Mouse (Mus musculus) retina, postnatal 1 day (tissue): ENCODE data around the gene Nr0b1.

Source experiments
- DNase-seq: peaks from one replicate; pipeline ENCODE4 v3.0.0-alpha.2; 2012

Gene Nr0b1

GRCm38 (mm10) chrX:86191614-86192419 is at the start of gene Nr0b1:
TSS of gene Nr0b1 (plus strand) at chrX:86191764.
- DNase-seq = peak; percentile 50

DNA sequence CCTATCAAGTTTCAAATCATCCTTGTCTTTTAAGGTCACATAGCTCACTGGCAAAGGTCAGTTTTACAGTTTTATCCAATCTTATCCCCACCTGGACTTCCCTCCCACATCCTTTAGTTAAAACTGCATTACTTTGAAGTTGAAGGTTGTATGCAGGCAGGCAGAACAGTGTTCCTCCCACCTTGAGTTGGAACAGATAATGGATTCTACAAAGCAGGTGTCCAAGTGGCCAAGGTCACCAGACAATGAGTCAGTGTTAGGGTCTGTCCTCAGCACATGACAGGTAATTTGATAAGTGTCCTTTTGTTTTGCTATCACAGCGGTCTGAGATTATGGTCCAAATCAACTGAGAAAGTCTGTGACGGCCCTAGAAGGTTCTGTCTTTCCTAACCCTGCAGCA is 4.3 kb upstream of the Nr0b1 start:
- DNase-seq = no peak

DNA sequence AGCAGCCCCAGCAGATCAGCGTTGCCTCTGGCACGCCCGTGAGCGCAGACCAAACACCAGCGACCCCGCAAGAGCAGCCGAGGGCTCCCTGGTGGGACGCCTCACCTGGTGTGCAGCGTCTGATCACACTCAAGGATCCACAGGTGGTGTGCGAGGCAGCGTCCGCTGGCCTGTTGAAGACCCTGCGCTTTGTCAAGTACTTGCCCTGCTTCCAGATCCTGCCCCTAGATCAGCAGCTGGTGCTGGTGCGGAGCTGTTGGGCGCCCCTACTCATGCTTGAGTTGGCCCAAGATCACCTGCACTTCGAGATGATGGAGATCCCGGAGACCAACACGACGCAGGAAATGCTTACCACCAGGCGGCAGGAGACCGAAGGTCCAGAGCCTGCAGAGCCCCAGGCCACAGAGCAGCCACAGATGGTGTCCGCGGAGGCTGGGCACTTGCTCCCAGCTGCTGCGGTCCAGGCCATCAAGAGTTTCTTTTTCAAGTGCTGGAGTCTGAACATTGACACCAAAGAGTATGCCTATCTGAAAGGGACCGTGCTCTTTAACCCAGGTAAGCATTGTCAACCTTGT is 943 bp downstream of the Nr0b1 start:
- peak; percentile 51 for DNase-seq

DNA sequence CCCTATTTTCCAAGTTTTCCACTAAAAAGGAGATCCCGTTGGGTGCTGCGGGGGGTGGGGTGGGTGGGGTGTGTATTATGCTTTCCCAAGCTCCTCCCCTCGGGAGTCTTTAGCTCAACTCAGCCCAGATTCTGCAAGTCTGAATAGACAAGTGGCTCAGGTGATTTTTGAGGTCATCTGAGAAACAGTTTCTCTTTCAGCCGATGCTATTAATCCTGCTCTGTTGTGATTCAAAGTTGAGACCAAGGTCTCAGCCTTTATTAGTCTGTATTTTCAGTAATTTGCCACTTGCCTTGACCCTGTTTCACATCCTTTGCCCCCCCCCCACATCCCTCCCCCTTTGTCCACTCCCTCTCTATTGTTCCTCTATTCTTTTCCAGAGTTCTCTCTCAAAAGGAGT is 1.8 kb downstream of the Nr0b1 start:
- no peak for DNase-seq

GRCm38 (mm10) chrX:86237246-86237645 is 45.7 kb downstream of the Nr0b1 start:
- DNase-seq = no peak
